Mouse (Mus musculus) right cerebral cortex, adult 18-20 months (tissue): ENCODE results near the gene 4933405L10Rik.

Experiments
- DNase-seq: peaks from one replicate; pipeline ENCODE4 v3.0.0; 2022; ENCODE audit warnings: mixed read lengths

Gene 4933405L10Rik

DNA sequence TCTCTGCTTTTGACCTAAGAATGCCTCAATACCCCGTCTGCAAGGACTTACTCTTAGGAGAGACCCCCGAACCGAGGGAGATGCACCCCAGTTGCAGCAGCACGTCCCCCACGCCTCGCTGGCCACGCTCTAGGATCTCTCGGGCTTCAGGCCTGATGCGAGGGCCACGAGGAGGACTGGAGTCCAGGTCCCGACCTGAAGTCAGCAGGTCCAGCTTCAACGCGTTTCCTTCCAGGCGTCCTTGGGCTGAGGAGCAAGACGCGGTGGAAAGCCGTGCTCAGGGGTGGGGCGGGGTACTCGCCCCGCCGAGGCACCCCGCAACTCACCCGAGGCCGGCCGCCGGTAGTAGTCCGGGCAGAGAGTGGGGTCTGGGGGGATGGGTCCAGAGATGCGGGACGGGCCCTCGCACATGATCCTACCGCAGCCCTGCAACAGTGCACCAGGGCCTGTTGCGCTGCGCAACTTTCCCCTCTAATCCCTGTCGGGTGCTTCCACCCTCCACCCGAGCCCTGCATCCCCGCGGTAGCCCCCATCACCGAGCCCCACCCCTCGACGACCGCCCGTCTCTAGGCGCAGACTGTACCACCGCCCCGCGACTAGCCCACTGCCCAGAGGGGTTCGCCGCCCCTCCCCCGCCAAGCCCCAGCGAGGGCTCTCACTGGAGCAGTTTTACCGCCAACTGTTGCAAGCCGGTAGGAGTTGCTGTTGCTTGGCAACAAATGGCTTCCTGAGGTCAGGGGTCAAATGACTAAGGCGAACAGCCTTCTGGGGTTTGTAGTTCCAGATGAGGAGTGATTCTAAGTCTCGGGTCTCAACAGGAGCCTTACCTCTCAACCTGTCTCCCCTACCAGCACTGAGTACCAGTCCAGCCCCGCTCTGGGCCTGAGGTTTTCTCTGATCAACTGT, at the start of gene 4933405L10Rik, which contains the start of gene Enkd1:
Gene 4933405L10Rik (plus strand): TSS at position 158 of the 906 bp plus-strand sequence.
Gene Enkd1 (minus strand): TSS at position 713 of the 906 bp plus-strand sequence.
- DNase-seq, result peak; percentile 91

GRCm38 (mm10) chr8:105661167-105661566, 46.3 kb upstream of the 4933405L10Rik start:
- DNase-seq, result peak; percentile 12

GRCm38 (mm10) chr8:105677891-105678290, 29.6 kb upstream of the 4933405L10Rik start:
- DNase-seq, result no peak

GRCm38 (mm10) chr8:105685325-105685724, 22.1 kb upstream of the 4933405L10Rik start:
- DNase-seq, result no peak

DNA sequence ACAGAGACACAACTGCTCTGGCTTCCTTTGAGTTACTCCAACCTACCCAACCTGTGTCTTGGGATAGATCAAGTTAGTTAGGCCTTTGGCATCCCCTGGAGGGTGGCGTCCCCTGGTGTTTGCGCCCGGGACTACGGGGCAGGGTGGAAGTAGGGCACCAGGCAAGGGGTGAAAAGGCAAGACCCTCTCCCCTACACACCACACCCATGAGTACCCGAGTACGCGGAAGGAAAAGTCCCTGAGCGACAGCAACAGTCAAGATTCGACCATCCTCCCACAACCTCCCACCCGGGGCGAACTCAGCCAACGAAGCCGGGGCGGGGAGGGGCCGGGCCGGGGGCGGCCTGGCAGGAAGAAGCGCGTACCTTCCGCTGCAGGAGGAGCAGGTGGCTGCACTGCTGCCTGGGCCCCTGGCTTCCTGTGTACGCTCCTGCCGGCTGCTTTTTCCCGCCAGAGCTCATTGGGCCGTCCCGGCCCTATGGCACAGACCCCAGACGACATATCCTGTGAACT, 21.6 kb upstream of the 4933405L10Rik start, which contains the start of gene Carmil2:
Gene Carmil2 (plus strand): TSS at position 479 of the 513 bp plus-strand sequence.
- no peak for DNase-seq

DNA sequence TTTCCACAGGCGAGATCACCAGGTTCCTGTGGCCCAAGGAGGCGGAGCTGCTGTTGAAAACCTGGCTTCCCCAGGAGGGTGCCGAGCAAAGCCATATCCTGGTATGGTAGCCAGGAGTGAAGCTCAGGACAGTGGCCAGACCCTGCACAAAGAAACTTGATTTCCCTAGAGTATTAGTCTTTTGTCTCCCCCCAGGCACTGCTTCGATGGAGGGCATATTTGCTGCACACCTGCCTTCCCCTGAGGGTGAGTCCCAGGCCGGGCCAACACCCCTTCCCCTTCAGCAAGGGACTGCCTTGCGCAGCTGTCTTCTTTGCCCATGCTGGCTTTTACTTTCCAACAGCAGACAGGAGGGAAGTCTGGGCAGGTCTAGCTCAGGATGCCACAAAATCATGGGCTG, 20.9 kb upstream of the 4933405L10Rik start:
- no peak for DNase-seq

DNA sequence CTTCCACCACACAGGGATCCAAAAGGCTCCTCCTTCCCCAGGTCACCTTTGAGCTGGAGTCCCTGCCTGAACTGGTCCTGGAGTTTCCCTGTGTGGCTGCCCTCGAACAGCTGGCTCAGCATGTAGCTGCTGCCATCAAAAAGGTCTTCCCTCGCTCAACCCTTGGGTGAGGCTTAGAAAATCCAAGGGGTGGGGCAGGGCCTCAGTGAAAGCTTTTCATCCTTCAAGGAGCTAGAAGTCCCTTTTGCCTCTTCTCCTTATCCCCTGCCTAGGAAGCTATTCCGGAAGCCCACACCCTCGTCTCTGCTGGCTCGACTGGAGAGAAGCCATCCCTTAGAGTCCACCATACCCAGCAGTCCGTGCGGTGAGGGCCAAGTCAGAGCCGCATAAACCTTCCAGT, 19.9 kb upstream of the 4933405L10Rik start:
- no peak for DNase-seq

DNA sequence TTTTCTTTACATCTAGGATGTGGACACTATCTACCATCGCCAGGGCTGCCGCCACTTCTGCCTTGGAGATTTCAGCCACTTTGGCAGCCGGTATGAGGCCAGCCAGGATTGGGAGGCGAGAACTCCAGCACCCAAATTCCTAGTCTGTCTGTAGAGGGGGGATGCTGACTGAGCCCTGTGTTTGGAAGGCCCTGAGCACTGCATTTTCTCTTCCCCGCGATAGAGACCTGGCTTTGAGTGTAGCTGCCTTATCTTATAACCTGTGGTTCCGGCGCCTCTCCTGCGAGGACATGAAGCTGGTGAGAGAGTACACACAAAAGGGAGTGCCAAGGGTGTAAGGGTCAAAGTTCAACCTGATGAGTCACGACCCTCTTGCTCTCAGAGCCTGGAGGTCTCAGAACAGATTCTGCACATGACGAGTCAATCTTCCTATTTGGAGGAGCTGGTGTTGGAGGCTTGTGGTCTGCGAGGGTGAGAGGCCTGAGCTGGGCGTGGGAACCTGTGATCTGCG, 19.2 kb upstream of the 4933405L10Rik start:
- no peak for DNase-seq

- DNase-seq, result no peak
Measured at GRCm38 (mm10) chr8:105689256-105689982, 18.0 kb upstream of the 4933405L10Rik start.

DNA sequence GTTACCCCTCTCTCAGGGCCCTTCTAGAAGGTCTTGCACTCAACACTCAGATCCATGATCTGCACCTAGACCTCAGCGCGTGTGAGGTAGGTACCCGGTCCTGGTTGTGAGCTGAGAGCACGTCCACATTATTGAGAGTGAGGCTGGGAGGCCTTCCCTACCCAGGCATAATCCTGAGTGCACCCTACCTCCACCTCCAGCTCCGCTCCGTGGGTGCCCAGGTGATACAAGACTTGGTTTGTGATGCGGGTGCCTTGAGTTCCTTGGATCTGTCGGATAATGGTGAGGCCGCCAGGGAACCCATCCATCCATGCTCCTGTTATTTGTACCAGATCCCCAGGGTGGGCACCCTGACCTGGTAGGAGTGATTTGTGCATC, 17.5 kb upstream of the 4933405L10Rik start:
- DNase-seq, result no peak

DNA sequence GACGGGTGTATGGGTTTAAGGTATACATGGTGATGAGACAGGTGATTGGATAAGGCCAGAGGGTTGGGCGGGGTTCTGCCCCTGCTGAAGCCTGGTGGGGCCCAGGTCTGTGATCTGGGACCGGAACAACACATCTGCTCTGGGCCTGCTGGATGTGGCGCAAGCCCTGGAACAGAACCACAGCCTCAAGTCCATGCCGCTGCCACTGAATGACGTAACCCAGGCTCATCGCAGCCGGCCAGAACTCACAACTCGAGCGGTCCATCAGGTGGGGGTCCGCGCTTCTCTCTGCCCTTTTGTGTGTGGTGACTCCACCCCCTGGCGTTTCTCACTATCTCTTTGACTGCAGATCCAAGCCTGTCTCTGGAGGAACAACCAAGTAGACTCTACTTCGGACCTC, 16.5 kb upstream of the 4933405L10Rik start:
- DNase-seq, result no peak

GRCm38 (mm10) chr8:105692449-105693182, 14.8 kb upstream of the 4933405L10Rik start:
- no peak for DNase-seq

- DNase-seq, result peak; percentile 85
Measured at GRCm38 (mm10) chr8:105693648-105694047, 13.8 kb upstream of the 4933405L10Rik start.

- peak; percentile 38 for DNase-seq
Measured at GRCm38 (mm10) chr8:105694051-105694799, 13.2 kb upstream of the 4933405L10Rik start.

DNA sequence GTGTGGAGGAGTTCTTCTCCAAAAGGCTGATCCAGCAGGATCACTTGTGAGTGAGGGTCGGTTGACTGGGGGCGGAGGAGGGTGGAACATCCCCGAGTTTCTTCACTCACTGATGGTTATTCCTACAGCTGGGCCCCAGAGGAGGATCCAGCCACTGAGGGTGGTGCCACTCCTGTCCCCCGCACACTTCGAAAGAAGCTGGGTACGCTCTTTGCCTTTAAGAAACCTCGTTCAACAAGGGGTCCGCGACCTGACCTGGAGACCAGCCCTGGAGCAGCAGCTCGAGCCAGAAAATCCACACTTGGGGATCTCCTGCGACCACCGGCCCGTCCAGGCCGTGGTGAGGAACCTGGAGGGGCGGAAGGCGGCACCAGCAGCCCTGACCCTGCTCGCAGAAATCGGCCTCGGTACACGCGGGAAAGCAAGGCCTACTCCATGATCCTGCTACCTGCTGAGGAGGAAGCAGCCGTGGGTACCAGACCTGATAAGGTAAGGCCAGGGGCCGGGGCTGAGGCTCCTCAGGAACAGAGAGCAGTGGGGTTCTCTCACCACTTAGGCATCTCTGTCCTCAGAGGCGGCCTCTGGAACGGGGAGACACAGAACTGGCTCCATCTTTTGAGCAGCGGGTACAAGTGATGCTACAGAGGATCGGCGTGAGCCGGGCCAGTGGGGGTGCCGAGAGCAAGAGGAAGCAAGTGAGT, 12.2 kb upstream of the 4933405L10Rik start:
- DNase-seq, result no peak

DNA sequence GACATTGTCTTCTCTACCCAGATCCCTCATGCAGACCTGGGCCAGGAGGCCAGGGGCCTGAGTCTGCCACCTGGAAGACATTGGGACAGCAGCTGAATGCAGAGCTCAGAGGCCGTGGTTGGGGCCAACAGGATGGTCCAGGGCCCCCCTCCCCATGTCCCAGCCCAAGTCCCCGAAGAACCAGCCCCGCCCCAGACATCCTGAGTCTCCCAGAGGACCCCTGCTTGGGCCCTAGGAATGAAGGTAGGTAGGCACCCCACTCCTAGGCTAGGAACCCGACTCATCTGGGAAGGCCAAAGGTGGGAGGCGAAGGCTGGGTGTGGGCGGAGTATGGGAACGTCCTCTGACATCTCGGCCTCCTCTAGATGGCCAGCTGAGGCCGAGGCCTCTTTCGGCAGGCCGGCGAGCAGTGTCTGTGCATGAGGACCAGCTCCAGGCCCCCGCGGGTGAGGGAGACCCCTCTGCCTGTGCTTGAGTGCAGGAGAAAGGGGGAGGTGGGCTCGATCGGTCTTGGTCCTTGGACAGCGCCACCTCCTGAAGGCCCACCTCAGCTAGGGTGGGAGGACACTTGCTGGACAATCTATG, 10.2 kb upstream of the 4933405L10Rik start:
- no peak for DNase-seq

GRCm38 (mm10) chr8:105698734-105699133, 8.7 kb upstream of the 4933405L10Rik start:
- no peak for DNase-seq

- DNase-seq, result no peak
Measured at GRCm38 (mm10) chr8:105699488-105700215, 7.8 kb upstream of the 4933405L10Rik start.

GRCm38 (mm10) chr8:105700566-105700965, 6.9 kb upstream of the 4933405L10Rik start:
- peak; percentile 76 for DNase-seq
